Mouse (Mus musculus) kidney, embryonic 14.5 days (tissue): ENCODE measurements at regions not wholly inside any gene's neighbourhood (a gene's known extent, or its start where the extent isn't known, plus 50 kb on each side); places are given as distances from the start of the nearest gene placed in this dataset.

Source experiments
- ATAC-seq: fragments of 200-750 bp; cut with Nextera tagmentation; 2 replicates; pipeline ENCODE4 v1.8.0; 2017; ENCODE audit warnings: moderate number of reproducible peaks, mild to moderate bottlenecking, moderate TSS enrichment, moderate library complexity; ENCODE audit not compliant: low FRiP score, low TSS enrichment
- H3K27ac ChIP-seq: fragments of 300-500 bp; sonication (generic); 2 replicates; pipeline ENCODE4 v1.5.1; 2014; ENCODE audit warnings: low read depth, mild to moderate bottlenecking, low read length, moderate library complexity, mixed read lengths
- H3K27me3 ChIP-seq: fragments of 300-500 bp; sonication (generic); 2 replicates; pipeline ENCODE4 v1.6.1; 2014; ENCODE audit warnings: mild to moderate bottlenecking, low read length; ENCODE audit not compliant: control insufficient read depth, insufficient read depth
- H3K36me3 ChIP-seq: fragments of 300-500 bp; sonication (generic); 2 replicates; pipeline ENCODE4 v1.6.1; 2014; ENCODE audit warnings: low read length, mixed read lengths; ENCODE audit not compliant: control insufficient read depth, insufficient read depth
- H3K4me1 ChIP-seq: fragments of 300-500 bp; sonication (generic); 2 replicates; pipeline ENCODE4 v1.6.1; 2014; ENCODE audit warnings: low read length, mixed read lengths; ENCODE audit not compliant: control insufficient read depth, insufficient read depth
- H3K4me2 ChIP-seq: fragments of 300-500 bp; sonication (generic); replicated peaks from 2 replicates; pipeline ENCODE4 v1.6.1; 2014; ENCODE audit warnings: low read depth, mild to moderate bottlenecking, low read length
- H3K4me3 ChIP-seq: fragments of 300-500 bp; sonication (generic); 2 replicates; pipeline ENCODE4 v1.5.1; 2014; ENCODE audit warnings: mild to moderate bottlenecking, low read length
- H3K9ac ChIP-seq: fragments of 300-500 bp; sonication (generic); 2 replicates; pipeline ENCODE4 v1.6.1; 2014; ENCODE audit warnings: low read depth, mild to moderate bottlenecking, low read length, moderate library complexity
- H3K9me3 ChIP-seq: fragments of 300-500 bp; sonication (generic); 2 replicates; pipeline ENCODE4 v1.6.1; 2016; ENCODE audit warnings: low read length; ENCODE audit not compliant: control insufficient read depth
- WGBS: fragments of 180-500 bp; shearing (Covaris S2); extraction: QIAGEN DNeasy Blood & Tissue Kit; methylation state at CpG from one replicate; pipeline ENCODE4 v1.1.7; 2014; 5-methylcytosine and 5-hydroxymethylcytosine counted together

DNA sequence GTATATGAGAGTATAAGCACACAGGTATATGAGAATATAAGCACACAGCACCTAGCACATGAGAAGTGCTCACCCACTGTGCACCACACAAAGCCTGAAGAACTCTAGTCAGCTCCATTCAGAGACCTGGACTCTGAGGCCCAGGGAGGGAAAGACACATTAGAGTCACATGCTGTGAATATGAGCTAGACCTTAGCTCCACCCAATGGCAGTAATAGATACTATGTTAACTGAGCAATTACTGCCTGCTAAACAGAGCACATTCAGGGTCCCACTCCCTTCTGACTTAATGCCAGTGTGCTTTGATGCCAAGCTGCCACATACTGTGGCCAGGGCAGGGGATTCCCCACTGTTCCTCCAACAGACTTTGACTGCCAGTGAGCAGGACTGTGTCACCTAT, 89.2 kb downstream of the Gm26897 start:
- peak; percentile 51; the same call in 1 of the 2 replicates for ATAC-seq
- H3K4me3 ChIP-seq = no peak overlapping the region
- H3K9me3 ChIP-seq = no peaks in the 10 kb centered on the region
- H3K27ac ChIP-seq = no peak overlapping the region
- peaks cover 6% of the 10 kb centered on the region; the same call in 1 of the 2 replicates for H3K27me3 ChIP-seq
- no peak overlapping the region for H3K9ac ChIP-seq
- 0 out of 2 replicates have a peak, but pooled peaks cover 3% of the 10 kb centered on the region for H3K4me1 ChIP-seq
- no peak overlapping the region for H3K4me2 ChIP-seq
- no peaks in the 10 kb centered on the region for H3K36me3 ChIP-seq

DNA sequence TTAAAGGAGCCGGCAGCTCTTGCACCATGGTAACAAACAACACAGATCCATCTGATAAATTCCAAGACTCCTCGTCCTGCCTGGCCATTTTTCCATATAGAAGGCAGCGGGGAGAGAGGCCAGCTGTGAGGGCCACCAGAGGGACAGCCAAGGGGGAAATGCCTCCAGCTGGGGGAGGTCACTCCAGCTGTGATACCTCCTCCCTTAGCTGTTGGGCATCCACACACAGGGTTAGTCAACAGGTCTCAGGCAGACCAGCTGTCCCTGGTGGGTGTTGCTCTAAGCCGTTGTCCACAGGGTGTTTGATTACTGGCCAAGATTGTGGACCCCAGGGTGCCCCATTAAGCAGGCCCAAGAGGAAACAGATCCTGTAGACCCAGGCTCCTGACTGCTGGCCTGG, 89.7 kb downstream of the Gm26897 start:
- no peak overlapping the region for H3K4me3 ChIP-seq
- H3K9ac ChIP-seq = no peak overlapping the region
- WGBS = 28% methylated on average over 4 of the region's 4 CpGs
- 0 out of 2 replicates have a peak, but pooled peaks cover 3% of the 10 kb centered on the region for H3K4me1 ChIP-seq
- H3K9me3 ChIP-seq = no peaks in the 10 kb centered on the region
- H3K27me3 ChIP-seq = peaks cover 6% of the 10 kb centered on the region; the same call in 1 of the 2 replicates
- H3K4me2 ChIP-seq = no peak overlapping the region
- H3K27ac ChIP-seq = no peak overlapping the region
- peak; percentile 65; the same call in 1 of the 2 replicates for ATAC-seq
- no peaks in the 10 kb centered on the region for H3K36me3 ChIP-seq

- Histone ChIP-seq H3K4me2 (no peak overlapping the region), H3K36me3 (no peaks in the 10 kb centered on the region), H3K9ac (no peak overlapping the region), H3K4me3 (no peak overlapping the region), H3K27me3 (peaks cover 6% of the 10 kb centered on the region; the same call in 1 of the 2 replicates), H3K4me1 (0 out of 2 replicates have a peak, but pooled peaks cover 3% of the 10 kb centered on the region), H3K9me3 (no peaks in the 10 kb centered on the region), H3K27ac (no peak overlapping the region)
- no peak for ATAC-seq
- WGBS = 43% methylated on average over 5 of the region's 5 CpGs
These were observed 90.1 kb downstream of the Gm26897 start for GRCm38 (mm10) chr5:111823842-111824241.

- no peaks in the 10 kb centered on the region for H3K36me3 ChIP-seq
- H3K4me1 ChIP-seq = 0 out of 2 replicates have a peak, but pooled peaks cover 3% of the 10 kb centered on the region
- peaks cover 6% of the 10 kb centered on the region; the same call in 1 of the 2 replicates for H3K27me3 ChIP-seq
- H3K27ac ChIP-seq = no peak overlapping the region
- 47% methylated on average over 4 of the region's 4 CpGs for WGBS
- H3K4me3 ChIP-seq = no peak overlapping the region
- H3K9me3 ChIP-seq = no peaks in the 10 kb centered on the region
- H3K4me2 ChIP-seq = no peak overlapping the region
- no peak for ATAC-seq
- no peak overlapping the region for H3K9ac ChIP-seq
These were observed 90.9 kb downstream of the Gm26897 start for GRCm38 (mm10) chr5:111824600-111825130.

DNA sequence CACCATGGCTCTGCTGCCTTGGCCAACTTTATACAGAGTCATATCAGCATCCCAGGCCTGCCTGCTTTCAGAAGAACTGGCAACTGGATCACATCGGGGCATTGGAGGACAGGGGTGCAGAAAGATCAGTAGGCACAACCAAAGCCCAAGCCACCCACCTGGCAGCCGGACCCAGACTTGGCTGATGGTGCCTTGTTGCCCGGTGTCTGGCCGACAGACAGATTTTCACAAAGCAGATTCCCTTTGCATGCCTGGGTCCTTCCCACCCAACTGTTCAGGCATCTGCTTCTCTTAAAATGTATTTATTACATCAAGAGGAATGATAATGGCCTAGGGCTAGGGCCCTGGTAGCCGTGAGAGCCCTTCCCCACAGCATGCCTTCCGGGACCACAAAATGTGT, 96.2 kb downstream of the Gm26897 start:
- no peak overlapping the region for H3K4me3 ChIP-seq
- H3K4me1 ChIP-seq = no peaks in the 10 kb centered on the region
- no peak overlapping the region for H3K4me2 ChIP-seq
- ATAC-seq = no peak
- no peaks in the 10 kb centered on the region; the same call in 1 of the 2 replicates for H3K27me3 ChIP-seq
- no peaks in the 10 kb centered on the region for H3K36me3 ChIP-seq
- H3K9ac ChIP-seq = no peak overlapping the region
- H3K27ac ChIP-seq = no peak overlapping the region
- WGBS = 77% methylated on average over 6 of the region's 6 CpGs
- no peaks in the 10 kb centered on the region for H3K9me3 ChIP-seq

DNA sequence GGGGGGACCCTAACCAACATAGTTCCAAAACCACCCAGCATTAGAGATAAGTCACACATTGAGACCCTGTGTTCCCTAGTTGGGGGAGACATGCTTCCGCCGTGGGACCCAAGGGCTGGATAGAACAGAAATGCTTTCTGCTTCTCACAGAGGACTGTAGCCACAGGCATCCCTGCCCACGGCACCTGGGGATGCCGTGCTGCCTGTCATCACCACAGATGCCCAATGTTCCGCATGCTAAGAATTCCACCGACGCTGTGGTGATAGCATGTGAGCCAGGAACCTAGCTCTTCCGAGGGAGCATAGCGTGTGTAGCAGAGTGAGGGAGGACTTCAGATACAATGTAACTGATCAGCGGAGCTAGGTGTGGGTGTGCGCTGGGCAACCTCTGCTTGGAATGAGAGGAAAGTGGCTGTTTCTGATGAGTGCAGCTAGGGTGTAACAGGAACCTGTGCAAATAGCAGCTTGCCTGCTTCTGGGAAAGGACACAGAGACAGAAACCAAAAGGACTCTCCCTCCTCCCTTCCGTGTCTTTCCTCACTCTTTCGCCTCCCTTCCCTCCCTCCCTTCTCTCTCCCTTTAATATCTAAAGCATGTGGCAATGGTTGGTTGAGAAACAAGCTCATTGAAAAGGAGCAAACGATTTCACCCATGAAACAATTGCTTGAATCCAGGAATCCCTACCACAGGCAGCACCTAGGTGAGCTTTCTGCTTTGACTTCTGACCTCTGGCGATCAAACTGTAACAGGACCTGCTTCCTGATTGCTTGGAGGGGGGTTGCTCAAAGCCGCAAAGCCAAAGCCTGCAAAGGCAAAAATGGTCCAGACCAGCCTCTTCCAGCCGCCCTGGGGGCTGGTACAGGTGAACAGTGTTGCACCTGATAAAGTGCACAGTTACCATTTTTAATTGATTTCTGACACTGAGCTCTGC, 102.3 kb downstream of the Gm26897 start:
- Histone ChIP-seq H3K4me2 (0 out of 2 replicates have a peak overlapping the region, but pooled peaks have one; percentile 8), H3K9me3 (no peaks in the 10 kb centered on the region), H3K4me3 (no peak overlapping the region), H3K27me3 (no peaks in the 10 kb centered on the region), H3K9ac (no peak overlapping the region), H3K27ac (no peak overlapping the region), H3K36me3 (no peaks in the 10 kb centered on the region), H3K4me1 (peaks cover 9% of the 10 kb centered on the region)
- 39% methylated on average over 17 of the region's 17 CpGs for WGBS
- ATAC-seq = no peak

DNA sequence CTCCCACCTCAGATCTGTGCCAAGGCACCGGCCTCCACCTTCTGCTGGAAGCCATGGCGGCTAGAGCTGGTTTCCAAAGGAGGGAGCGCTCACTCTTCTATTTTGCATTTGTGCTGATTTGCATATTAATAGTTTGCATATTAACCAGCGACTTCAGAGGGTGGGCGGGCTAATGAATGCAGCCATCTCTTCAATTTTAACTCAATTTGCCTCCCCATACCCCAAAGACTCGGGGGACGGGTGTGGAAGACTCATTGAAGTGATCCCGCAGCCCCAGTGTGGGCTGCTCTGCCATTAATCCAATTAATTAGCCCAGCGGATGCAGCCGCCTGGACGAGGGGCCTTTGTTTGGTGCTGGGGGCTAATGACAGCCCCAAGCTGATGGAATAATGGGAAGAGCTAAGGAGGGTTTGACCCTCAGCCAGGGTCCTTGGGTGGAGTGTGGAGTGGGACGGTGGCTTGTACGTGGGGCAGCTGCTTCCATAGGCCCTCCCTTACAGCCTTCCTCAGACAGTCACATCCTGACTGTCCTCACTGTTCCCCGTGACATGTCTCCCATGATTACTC, 103.0 kb downstream of the Gm26897 start:
- WGBS = 14% methylated on average over 14 of the region's 14 CpGs
- no peak overlapping the region for H3K4me3 ChIP-seq
- H3K36me3 ChIP-seq = no peaks in the 10 kb centered on the region
- no peaks in the 10 kb centered on the region for H3K27me3 ChIP-seq
- no peak; the same call in 1 of the 2 replicates for ATAC-seq
- no peak overlapping the region for H3K9ac ChIP-seq
- peaks cover 9% of the 10 kb centered on the region for H3K4me1 ChIP-seq
- H3K27ac ChIP-seq = no peak overlapping the region
- no peaks in the 10 kb centered on the region for H3K9me3 ChIP-seq
- 0 out of 2 replicates have a peak overlapping the region, but pooled peaks have one; percentile 8 for H3K4me2 ChIP-seq

DNA sequence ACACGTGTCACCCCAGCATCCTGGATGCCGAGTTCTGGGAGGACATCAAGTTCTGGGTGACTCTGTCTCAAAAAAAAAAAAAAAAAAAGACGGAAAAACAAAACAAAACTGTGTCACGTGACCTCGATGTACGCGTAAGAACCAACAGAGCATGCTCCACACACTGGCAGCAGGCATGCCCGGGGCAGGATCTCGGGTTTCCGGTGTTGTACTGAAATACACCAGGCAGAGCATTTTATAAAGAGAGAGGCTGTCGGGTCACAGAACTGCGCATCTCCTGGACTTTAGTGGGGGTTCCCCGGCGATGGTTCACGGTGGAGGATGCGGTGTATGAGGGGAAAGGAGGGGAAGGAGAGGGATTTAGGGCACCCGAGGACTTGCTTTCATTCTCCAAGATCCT, 108.7 kb downstream of the Gm26897 start:
- Histone ChIP-seq H3K27ac (no peak overlapping the region), H3K4me1 (no peaks in the 10 kb centered on the region), H3K27me3 (no peaks in the 10 kb centered on the region), H3K4me2 (peak overlapping the region; percentile 27), H3K9me3 (no peaks in the 10 kb centered on the region), H3K9ac (no peak overlapping the region), H3K36me3 (no peaks in the 10 kb centered on the region), H3K4me3 (no peak overlapping the region)
- 41% methylated on average over 17 of the region's 17 CpGs for WGBS
- ATAC-seq = no peak
